Mouse (Mus musculus): ENCODE results near the gene Mrgpra1. TPM values are rescaled to one million over a fixed set of nuclear protein-coding genes. Genes with fewer than 3 reads are reported as not detected.
"Not testable (repeated sequence)": the region's sequence is repeated elsewhere in the genome, so short reads cannot be mapped to it uniquely, and the experiment has no call there.

Mrgpra1 gene
- total RNA-seq (2021), result not detected

GRCm38 (mm10) chr7:47354140-47354539 is at the start of gene Mrgpra1:
Mrgpra1 (minus strand) TSS chr7:47354240.
- DNase-seq, result no peak

GRCm38 (mm10) chr7:47401125-47401524 is 47.1 kb upstream of the Mrgpra1 start:
- DNase-seq, result no peak

- DNase-seq, result no peak
These were observed 5.6 kb downstream of the Mrgpra1 start for GRCm38 (mm10) chr7:47348421-47348820.

GRCm38 (mm10) chr7:47345905-47346478 is 8.0 kb downstream of the Mrgpra1 start:
- no peak for DNase-seq

- DNase-seq, result not testable (repeated sequence)
These were observed 12.2 kb downstream of the Mrgpra1 start for GRCm38 (mm10) chr7:47341887-47342286.

- not testable (repeated sequence) for DNase-seq
These were observed 12.7 kb downstream of the Mrgpra1 start for GRCm38 (mm10) chr7:47341389-47341788.

- no peak for DNase-seq
These were observed 35.7 kb downstream of the Mrgpra1 start for GRCm38 (mm10) chr7:47318299-47318698.

- no peak for DNase-seq
These were observed 41.8 kb downstream of the Mrgpra1 start for GRCm38 (mm10) chr7:47312289-47312688.

- DNase-seq, result no peak
These were observed 44.2 kb downstream of the Mrgpra1 start for GRCm38 (mm10) chr7:47309855-47310254.

- DNase-seq, result not testable (repeated sequence)
These were observed 49.4 kb downstream of the Mrgpra1 start for GRCm38 (mm10) chr7:47304661-47305060.

GRCm38 (mm10) chr7:47299612-47300011 is 54.4 kb downstream of the Mrgpra1 start:
- not testable (repeated sequence) for DNase-seq

Other genes starting within 250 kb of the Mrgpra1 start
- gene Ptpn5, start 220.6 kb downstream of the Mrgpra1 start, total RNA-seq (2021), result not detected
- gene Mrgpra6, start 149.3 kb downstream of the Mrgpra1 start, total RNA-seq (2021), result not detected
- gene Mrgpra9, start 101.4 kb downstream of the Mrgpra1 start, total RNA-seq (2021), result not detected
- not detected for gene Mrgpra2a, start 97.9 kb upstream of the Mrgpra1 start, total RNA-seq (2021)
- under 1 TPM in 1 of 2 experiments, not detected in 1; 0.36 TPM for gene Mrgpra2b, start 174.6 kb upstream of the Mrgpra1 start, total RNA-seq (2021)
- not detected for gene Mrgpra3, start 247.1 kb upstream of the Mrgpra1 start, total RNA-seq (2021)